Mouse (Mus musculus): ENCODE measurements around the gene Prune2. TPM values are rescaled to one million over a fixed set of nuclear protein-coding genes. Genes with fewer than 3 reads are reported as not detected.
"Not testable (repeated sequence)": the region's sequence is repeated elsewhere in the genome, so short reads cannot be mapped to it uniquely, and the experiment has no call there.

Prune2 gene
- total RNA-seq, 2 experiments from 2014 or later: 0.09 TPM; not detected in 1

- peak; percentile 74 for ATAC-seq (replicated peaks; ENCODE audit: low FRiP score, poor library complexity, severe bottlenecking)
These were observed 207.6 kb downstream of the Prune2 start for GRCm38 (mm10) chr19:17163511-17163953.

- ATAC-seq (replicated peaks; ENCODE audit: low FRiP score, poor library complexity, severe bottlenecking): no peak
These were observed 210.4 kb downstream of the Prune2 start for GRCm38 (mm10) chr19:17166288-17166687.

GRCm38 (mm10) chr19:17168186-17168585 lies 212.3 kb downstream of the Prune2 start:
- no peak for ATAC-seq (replicated peaks; ENCODE audit: low FRiP score, poor library complexity, severe bottlenecking)

- no peak for ATAC-seq (replicated peaks; ENCODE audit: low FRiP score, poor library complexity, severe bottlenecking)
These were observed 213.8 kb downstream of the Prune2 start for GRCm38 (mm10) chr19:17169746-17170145.

- not testable (repeated sequence) for ATAC-seq (replicated peaks; ENCODE audit: low FRiP score, poor library complexity, severe bottlenecking)
These were observed 218.6 kb downstream of the Prune2 start for GRCm38 (mm10) chr19:17174501-17174900.

GRCm38 (mm10) chr19:17180506-17180905 lies 224.6 kb downstream of the Prune2 start:
- ATAC-seq (replicated peaks; ENCODE audit: low FRiP score, poor library complexity, severe bottlenecking): no peak

GRCm38 (mm10) chr19:17194730-17195129 lies 238.8 kb downstream of the Prune2 start:
- no peak for ATAC-seq (replicated peaks; ENCODE audit: low FRiP score, poor library complexity, severe bottlenecking)

GRCm38 (mm10) chr19:17199059-17199458 lies 243.1 kb downstream of the Prune2 start:
- no peak for ATAC-seq (replicated peaks; ENCODE audit: low FRiP score, poor library complexity, severe bottlenecking)

- ATAC-seq (replicated peaks; ENCODE audit: low FRiP score, poor library complexity, severe bottlenecking): no peak
These were observed 251.2 kb downstream of the Prune2 start for GRCm38 (mm10) chr19:17207141-17207540.

GRCm38 (mm10) chr19:17210541-17210940 lies 254.6 kb downstream of the Prune2 start:
- no peak for ATAC-seq (replicated peaks; ENCODE audit: low FRiP score, poor library complexity, severe bottlenecking)

GRCm38 (mm10) chr19:17214896-17215520 lies 259.1 kb downstream of the Prune2 start:
- no peak for ATAC-seq (replicated peaks; ENCODE audit: low FRiP score, poor library complexity, severe bottlenecking)

GRCm38 (mm10) chr19:17218195-17218594 lies 262.3 kb downstream of the Prune2 start:
- no peak for ATAC-seq (replicated peaks; ENCODE audit: low FRiP score, poor library complexity, severe bottlenecking)

- ATAC-seq (replicated peaks; ENCODE audit: low FRiP score, poor library complexity, severe bottlenecking): no peak
These were observed 267.9 kb downstream of the Prune2 start for GRCm38 (mm10) chr19:17223801-17224200.

- ATAC-seq (replicated peaks; ENCODE audit: low FRiP score, poor library complexity, severe bottlenecking): no peak
These were observed 269.7 kb downstream of the Prune2 start for GRCm38 (mm10) chr19:17225570-17226083.

- ATAC-seq (replicated peaks; ENCODE audit: low FRiP score, poor library complexity, severe bottlenecking): no peak
These were observed 270.2 kb downstream of the Prune2 start for GRCm38 (mm10) chr19:17226096-17226495.

GRCm38 (mm10) chr19:17230013-17230412 lies 274.1 kb downstream of the Prune2 start:
- no peak for ATAC-seq (replicated peaks; ENCODE audit: low FRiP score, poor library complexity, severe bottlenecking)

GRCm38 (mm10) chr19:17238471-17238870 lies 282.6 kb downstream of the Prune2 start:
- ATAC-seq (replicated peaks; ENCODE audit: low FRiP score, poor library complexity, severe bottlenecking): no peak

GRCm38 (mm10) chr19:17240170-17241077 lies 284.5 kb downstream of the Prune2 start:
- no peak for ATAC-seq (replicated peaks; ENCODE audit: low FRiP score, poor library complexity, severe bottlenecking)

GRCm38 (mm10) chr19:17241206-17241605 lies 285.3 kb downstream of the Prune2 start:
- no peak for ATAC-seq (replicated peaks; ENCODE audit: low FRiP score, poor library complexity, severe bottlenecking)

- ATAC-seq (replicated peaks; ENCODE audit: low FRiP score, poor library complexity, severe bottlenecking): no peak
These were observed 287.0 kb downstream of the Prune2 start for GRCm38 (mm10) chr19:17242962-17243361.

- no peak for ATAC-seq (replicated peaks; ENCODE audit: low FRiP score, poor library complexity, severe bottlenecking)
These were observed 288.6 kb downstream of the Prune2 start for GRCm38 (mm10) chr19:17244544-17244943.
